Mouse (Mus musculus) layer of hippocampus, adult 11-12 months (tissue): ENCODE measurements at regions not wholly inside any gene's neighbourhood (a gene's known extent, or its start where the extent isn't known, plus 50 kb on each side); places are given as distances from the start of the nearest gene placed in this dataset.

ENCODE experiments used
- DNase-seq: peaks from one replicate; pipeline ENCODE4 v3.0.0; 2022; ENCODE audit warnings: low spot score

- no peak for DNase-seq
Observed at GRCm38 (mm10) chr9:52240585-52241320, 72.4 kb upstream of the Zc3h12c start.

GRCm38 (mm10) chr9:52234775-52235174 is 66.4 kb upstream of the Zc3h12c start:
- DNase-seq, result no peak

- peak; percentile 52 for DNase-seq
Observed at GRCm38 (mm10) chr9:52229589-52229988, 61.2 kb upstream of the Zc3h12c start.

- no peak for DNase-seq
Observed at GRCm38 (mm10) chr9:52225646-52226045, 57.3 kb upstream of the Zc3h12c start.

DNA sequence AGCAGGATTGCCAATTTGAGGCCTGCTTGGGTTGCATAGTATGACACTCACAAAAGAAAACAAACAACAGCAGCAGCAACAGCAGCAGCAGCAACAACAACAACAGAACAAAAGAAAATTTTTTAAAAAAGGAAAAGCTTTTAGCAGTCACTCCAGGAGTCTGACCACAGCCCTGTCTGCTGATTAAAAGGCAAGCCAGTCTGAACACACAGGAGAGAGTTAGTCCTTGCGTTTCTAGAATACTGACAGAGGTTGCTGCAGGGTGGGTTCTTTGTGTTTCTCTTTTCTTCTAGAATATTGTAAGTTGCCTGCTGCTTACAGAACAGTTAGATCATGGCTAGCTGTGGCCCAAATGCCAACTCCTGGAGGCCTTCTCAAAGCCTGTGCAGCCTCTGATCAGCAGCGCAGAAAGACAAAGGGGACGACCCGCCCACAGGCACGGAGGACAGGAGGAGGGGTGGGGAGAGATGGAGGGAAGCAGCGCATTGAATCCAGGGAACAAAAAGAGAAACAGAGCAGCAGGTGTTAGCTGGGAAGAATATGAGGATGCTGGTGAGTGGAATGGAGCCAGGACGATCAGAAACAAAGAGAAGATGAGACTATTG is 55.2 kb upstream of the Zc3h12c start:
- DNase-seq, result no peak
